Mouse (Mus musculus): ENCODE measurements around the gene Sh3pxd2b.

DNA sequence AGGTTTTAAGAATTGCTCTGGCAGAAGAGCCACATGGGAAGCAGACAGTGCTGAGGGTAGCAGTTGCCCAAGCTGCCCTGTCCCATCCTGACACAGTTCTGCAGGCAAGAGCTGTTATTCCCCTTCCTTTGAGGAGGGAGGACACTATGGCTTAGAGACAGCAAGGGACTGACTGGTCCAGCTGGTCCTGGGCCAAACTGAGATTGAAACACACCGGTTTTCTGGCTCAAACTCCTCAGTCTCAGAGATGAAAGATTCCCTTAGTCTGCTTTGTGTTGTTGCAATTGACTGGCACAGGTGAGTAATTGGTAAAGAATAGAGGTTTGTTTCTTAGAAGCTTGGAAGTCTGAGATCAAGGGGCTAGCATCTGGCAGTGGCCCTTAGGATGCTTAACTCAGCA lies 23.3 kb downstream of the Sh3pxd2b start:
- TF ChIP-seq CTCF (IDR thresholded peaks at IDR 0.05; ENCODE audit: insufficient read depth, low read length) (no peak), POLR2A (IDR thresholded peaks at IDR 0.05; ENCODE audit: borderline replicate concordance, extremely low read depth, low read depth, low read length) (no peak)
